Mouse (Mus musculus): Measurements from ENCODE around the gene Naa15. TPM values are rescaled to one million over a fixed set of nuclear protein-coding genes. Genes with fewer than 3 reads are reported as not detected.

The Naa15 gene
- polyA plus RNA-seq, 1 experiment from 2014 or later, result 49.1 TPM

- no peaks in the 10 kb centered on the region for H3K9me3 ChIP-seq (replicated peaks)
- no peak for ATAC-seq (ENCODE audit: insufficient number of reproducible peaks, low FRiP score)
- H3K27ac ChIP-seq (ENCODE audit: poor library complexity, severe bottlenecking), result no peak overlapping the region
- peaks cover 20% of the 10 kb centered on the region for H3K4me1 ChIP-seq (replicated peaks)
- H3K36me3 ChIP-seq, result peaks cover 23% of the 10 kb centered on the region
- H3K4me2 ChIP-seq, result no peak overlapping the region
- 83% methylated on average over 7 of the region's 7 CpGs for WGBS
- no peak overlapping the region for H3K4me3 ChIP-seq
- no peak overlapping the region for H3K9ac ChIP-seq
- no peaks in the 10 kb centered on the region for H3K27me3 ChIP-seq (replicated peaks)
These were observed 75.3 kb downstream of the Naa15 start for GRCm38 (mm10) chr3:51490088-51490753.

DNA sequence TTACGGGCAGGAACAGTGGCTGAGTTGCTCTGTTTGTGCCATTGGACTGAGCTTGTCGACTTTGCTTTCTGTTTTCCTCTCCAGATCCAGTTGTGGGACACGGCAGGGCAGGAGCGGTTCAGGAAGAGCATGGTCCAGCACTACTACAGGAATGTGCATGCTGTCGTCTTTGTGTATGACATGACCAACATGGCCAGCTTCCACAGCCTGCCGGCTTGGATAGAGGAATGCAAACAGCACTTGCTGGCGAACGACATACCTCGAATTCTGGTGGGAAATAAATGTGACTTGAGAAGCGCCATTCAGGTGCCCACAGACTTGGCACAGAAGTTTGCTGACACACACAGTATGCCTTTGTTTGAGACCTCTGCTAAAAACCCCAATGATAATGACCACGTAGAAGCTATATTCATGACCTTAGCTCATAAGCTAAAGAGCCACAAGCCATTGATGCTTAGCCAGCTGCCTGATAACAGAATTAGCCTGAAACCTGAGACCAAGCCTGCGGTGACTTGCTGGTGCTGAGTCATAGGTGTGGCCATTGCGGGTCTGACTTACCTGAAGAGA lies 78.4 kb downstream of the Naa15 start:
- Histone ChIP-seq H3K9ac (no peak overlapping the region), H3K27ac (ENCODE audit: poor library complexity, severe bottlenecking) (no peak overlapping the region), H3K9me3 (replicated peaks) (no peaks in the 10 kb centered on the region), H3K27me3 (replicated peaks) (no peaks in the 10 kb centered on the region), H3K4me3 (no peak overlapping the region), H3K4me1 (replicated peaks) (peaks cover 13% of the 10 kb centered on the region), H3K36me3 (peaks cover 27% of the 10 kb centered on the region), H3K4me2 (no peak overlapping the region)
- no peak for ATAC-seq (ENCODE audit: insufficient number of reproducible peaks, low FRiP score)
- WGBS, result 63% methylated on average over 13 of the region's 13 CpGs

DNA sequence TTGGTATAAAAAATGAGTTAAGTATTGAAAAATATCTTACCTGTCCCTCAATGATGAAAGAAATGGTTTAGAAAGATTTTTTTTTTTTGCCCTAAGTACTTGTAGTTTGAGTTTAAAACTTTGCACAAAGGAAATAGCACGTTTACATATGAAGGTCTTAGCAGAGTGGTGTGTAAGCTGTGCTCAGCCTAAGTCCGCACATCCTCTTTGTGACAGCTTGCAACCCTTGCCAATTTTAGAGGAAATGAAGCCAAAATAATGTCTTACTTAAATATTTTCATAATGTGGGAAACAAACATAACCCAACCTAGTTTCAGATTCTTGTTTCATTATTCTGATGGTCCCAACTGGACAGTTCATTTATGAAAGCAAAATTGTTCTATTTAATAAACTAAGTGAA lies 79.5 kb downstream of the Naa15 start:
- Histone ChIP-seq H3K4me1 (replicated peaks) (peaks cover 13% of the 10 kb centered on the region), H3K4me2 (no peak overlapping the region), H3K27ac (ENCODE audit: poor library complexity, severe bottlenecking) (no peak overlapping the region)

GRCm38 (mm10) chr3:51495646-51496045 lies 80.7 kb downstream of the Naa15 start:
- Histone ChIP-seq H3K36me3 (peaks cover 27% of the 10 kb centered on the region), H3K27ac (ENCODE audit: poor library complexity, severe bottlenecking) (no peak overlapping the region), H3K9me3 (replicated peaks) (no peaks in the 10 kb centered on the region), H3K4me3 (no peak overlapping the region), H3K27me3 (replicated peaks) (no peaks in the 10 kb centered on the region), H3K4me1 (replicated peaks) (peaks cover 13% of the 10 kb centered on the region), H3K9ac (no peak overlapping the region), H3K4me2 (no peak overlapping the region)
- 90% methylated on average over 9 of the region's 9 CpGs for WGBS
- ATAC-seq (ENCODE audit: insufficient number of reproducible peaks, low FRiP score), result no peak

More for the DNA sequence above, 79.5 kb downstream of the Naa15 start:
- 91% methylated on average over 2 of the region's 2 CpGs for WGBS
- Histone ChIP-seq H3K9me3 (replicated peaks) (no peaks in the 10 kb centered on the region), H3K36me3 (peaks cover 27% of the 10 kb centered on the region), H3K27me3 (replicated peaks) (no peaks in the 10 kb centered on the region), H3K9ac (no peak overlapping the region), H3K4me3 (no peak overlapping the region)
- no peak for ATAC-seq (ENCODE audit: insufficient number of reproducible peaks, low FRiP score)

DNA sequence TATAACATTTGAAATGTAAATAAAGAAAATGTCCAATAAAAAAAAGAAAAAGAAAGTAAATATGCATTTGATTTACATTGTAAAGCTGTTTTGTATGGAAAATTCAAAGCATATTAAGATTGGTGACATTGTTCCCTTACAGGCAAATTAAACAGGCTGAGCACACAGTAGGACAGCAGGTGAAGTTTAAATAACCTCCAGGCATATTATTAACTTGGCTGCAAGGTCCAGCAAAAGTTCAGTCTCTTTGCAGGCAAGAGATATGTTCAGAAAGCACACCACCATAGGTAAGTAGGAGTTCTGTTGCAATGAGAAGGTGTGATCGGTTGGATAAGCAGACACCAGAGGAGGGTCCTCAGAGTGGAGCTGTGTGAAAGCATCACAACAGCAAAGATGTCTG lies 83.0 kb downstream of the Naa15 start:
- H3K36me3 ChIP-seq, result peaks cover 24% of the 10 kb centered on the region
- 89% methylated on average over 1 of the region's 1 CpGs for WGBS
- no peak for ATAC-seq (ENCODE audit: insufficient number of reproducible peaks, low FRiP score)

DNA sequence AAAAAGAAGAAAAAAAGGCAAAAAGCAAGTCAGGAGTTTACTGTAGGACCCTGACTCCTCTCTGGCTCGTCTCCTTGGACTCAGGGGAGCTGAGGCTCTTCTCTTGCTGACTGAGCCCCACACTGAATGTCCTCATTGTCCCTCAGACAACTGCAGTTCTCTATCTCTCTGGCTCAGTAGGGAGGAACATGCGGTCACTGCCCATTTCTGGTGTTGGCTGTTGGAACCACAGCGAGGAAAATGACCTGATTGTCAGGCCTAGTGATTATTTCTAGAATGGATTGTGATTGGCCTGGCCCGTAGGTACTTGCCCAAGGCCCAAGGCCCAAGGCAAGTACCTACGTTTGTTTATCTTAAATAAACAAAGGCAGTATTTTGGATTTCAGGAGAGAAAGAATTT lies 83.7 kb downstream of the Naa15 start:
- H3K27me3 ChIP-seq (replicated peaks), result no peaks in the 10 kb centered on the region
- no peak overlapping the region for H3K27ac ChIP-seq (ENCODE audit: poor library complexity, severe bottlenecking)
- H3K4me1 ChIP-seq (replicated peaks), result peaks cover 4% of the 10 kb centered on the region
- no peak overlapping the region for H3K4me2 ChIP-seq
- peaks cover 17% of the 10 kb centered on the region for H3K36me3 ChIP-seq
- no peak overlapping the region for H3K9ac ChIP-seq
- 54% methylated on average over 5 of the region's 5 CpGs for WGBS
- H3K4me3 ChIP-seq, result no peak overlapping the region
- H3K9me3 ChIP-seq (replicated peaks), result no peaks in the 10 kb centered on the region
- no peak for ATAC-seq (ENCODE audit: insufficient number of reproducible peaks, low FRiP score)

More for the DNA sequence above, 83.0 kb downstream of the Naa15 start:
- Histone ChIP-seq H3K27ac (ENCODE audit: poor library complexity, severe bottlenecking) (no peak overlapping the region), H3K4me3 (no peak overlapping the region), H3K4me2 (no peak overlapping the region), H3K27me3 (replicated peaks) (no peaks in the 10 kb centered on the region), H3K9ac (no peak overlapping the region), H3K4me1 (replicated peaks) (peaks cover 11% of the 10 kb centered on the region), H3K9me3 (replicated peaks) (no peaks in the 10 kb centered on the region)

DNA sequence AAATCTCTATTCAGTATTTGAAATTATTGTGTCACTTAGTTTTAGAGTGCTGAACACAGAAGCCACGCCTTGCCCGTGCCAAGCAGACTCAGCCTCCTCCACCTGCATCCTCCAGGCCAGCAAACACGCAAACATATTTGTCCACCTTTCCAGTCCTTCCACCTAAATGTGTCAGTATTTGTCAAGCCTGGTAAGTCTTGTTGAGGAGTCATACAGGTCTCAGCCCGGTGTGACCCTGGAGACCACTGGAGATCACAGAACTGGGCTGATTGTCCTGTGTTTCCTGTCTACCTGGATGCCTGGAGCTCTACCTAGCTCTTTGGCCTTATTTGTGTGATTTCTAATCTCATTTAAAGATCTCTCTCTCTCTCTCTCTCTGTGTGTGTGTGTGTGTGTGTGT lies 84.9 kb downstream of the Naa15 start:
- H3K4me2 ChIP-seq, result no peak overlapping the region
- no peak overlapping the region for H3K27ac ChIP-seq (ENCODE audit: poor library complexity, severe bottlenecking)
- 85% methylated on average over 4 of the region's 4 CpGs for WGBS
- peaks cover 10% of the 10 kb centered on the region for H3K36me3 ChIP-seq
- H3K9ac ChIP-seq, result no peak overlapping the region
- H3K4me1 ChIP-seq (replicated peaks), result no peaks in the 10 kb centered on the region
- no peaks in the 10 kb centered on the region for H3K27me3 ChIP-seq (replicated peaks)
- H3K9me3 ChIP-seq (replicated peaks), result no peaks in the 10 kb centered on the region
- no peak overlapping the region for H3K4me3 ChIP-seq
- no peak for ATAC-seq (ENCODE audit: insufficient number of reproducible peaks, low FRiP score)

DNA sequence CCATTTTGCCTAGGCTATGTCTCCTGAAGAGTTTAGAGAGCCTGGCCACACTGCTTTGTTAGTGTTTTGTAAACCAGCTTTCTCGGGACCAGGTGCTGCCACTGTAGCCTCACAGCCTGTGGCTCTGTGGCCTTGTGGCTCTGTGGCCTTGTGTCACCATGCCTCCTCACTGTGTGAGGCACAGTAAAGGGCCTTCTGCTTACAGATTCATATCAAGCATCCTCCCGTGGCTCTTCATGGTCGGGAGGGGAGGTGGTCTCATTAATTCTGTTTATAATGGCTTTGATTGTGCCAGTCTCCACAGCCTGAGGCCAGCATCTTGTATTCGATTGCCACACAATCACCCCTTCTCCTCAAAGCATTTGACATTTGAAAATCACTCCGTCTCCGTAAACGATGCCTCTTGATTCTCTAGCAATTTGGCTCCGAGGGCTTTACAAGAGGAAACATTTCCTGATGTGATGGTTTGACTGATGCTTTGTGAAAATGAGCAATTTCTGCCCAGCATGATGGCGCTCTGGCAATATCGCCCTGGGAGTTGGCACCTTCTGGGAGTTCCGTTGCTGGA lies 89.5 kb downstream of the Naa15 start:
- H3K27me3 ChIP-seq (replicated peaks), result no peaks in the 10 kb centered on the region

GRCm38 (mm10) chr3:51505465-51505864 lies 90.5 kb downstream of the Naa15 start:
- Histone ChIP-seq H3K27ac (ENCODE audit: poor library complexity, severe bottlenecking) (no peak overlapping the region), H3K9me3 (replicated peaks) (no peaks in the 10 kb centered on the region), H3K36me3 (no peaks in the 10 kb centered on the region), H3K27me3 (replicated peaks) (no peaks in the 10 kb centered on the region), H3K4me2 (no peak overlapping the region), H3K9ac (no peak overlapping the region), H3K4me1 (replicated peaks) (0 out of 2 replicates have a peak, but pooled peaks cover 4% of the 10 kb centered on the region), H3K4me3 (no peak overlapping the region)
- WGBS, result 70% methylated on average over 19 of the region's 19 CpGs
- no peak for ATAC-seq (ENCODE audit: insufficient number of reproducible peaks, low FRiP score)

More for the DNA sequence above, 89.5 kb downstream of the Naa15 start:
- no peak overlapping the region for H3K27ac ChIP-seq (ENCODE audit: poor library complexity, severe bottlenecking)
- WGBS, result 79% methylated on average over 11 of the region's 11 CpGs
- H3K9ac ChIP-seq, result no peak overlapping the region
- ATAC-seq (ENCODE audit: insufficient number of reproducible peaks, low FRiP score), result no peak
- H3K9me3 ChIP-seq (replicated peaks), result no peaks in the 10 kb centered on the region
- H3K4me3 ChIP-seq, result no peak overlapping the region
- 0 out of 2 replicates have a peak, but pooled peaks cover 4% of the 10 kb centered on the region for H3K4me1 ChIP-seq (replicated peaks)
- no peaks in the 10 kb centered on the region for H3K36me3 ChIP-seq
- H3K4me2 ChIP-seq, result no peak overlapping the region

- WGBS, result 25% methylated on average over 8 of the region's 8 CpGs
- no peak overlapping the region for H3K4me3 ChIP-seq
- H3K9me3 ChIP-seq (replicated peaks), result no peaks in the 10 kb centered on the region
- H3K27ac ChIP-seq (ENCODE audit: poor library complexity, severe bottlenecking), result no peak overlapping the region
- no peak overlapping the region for H3K9ac ChIP-seq
- H3K4me1 ChIP-seq (replicated peaks), result no peaks in the 10 kb centered on the region
- H3K27me3 ChIP-seq (replicated peaks), result no peaks in the 10 kb centered on the region
- H3K36me3 ChIP-seq, result peaks cover 3% of the 10 kb centered on the region; the same call in 1 of the 2 replicates
- peak overlapping the region; percentile 42 for H3K4me2 ChIP-seq
- ATAC-seq (ENCODE audit: insufficient number of reproducible peaks, low FRiP score), result 0 out of 2 replicates have a peak, but pooled peaks have one; percentile 39
These were observed 96.0 kb downstream of the Naa15 start for GRCm38 (mm10) chr3:51510903-51511302.

DNA sequence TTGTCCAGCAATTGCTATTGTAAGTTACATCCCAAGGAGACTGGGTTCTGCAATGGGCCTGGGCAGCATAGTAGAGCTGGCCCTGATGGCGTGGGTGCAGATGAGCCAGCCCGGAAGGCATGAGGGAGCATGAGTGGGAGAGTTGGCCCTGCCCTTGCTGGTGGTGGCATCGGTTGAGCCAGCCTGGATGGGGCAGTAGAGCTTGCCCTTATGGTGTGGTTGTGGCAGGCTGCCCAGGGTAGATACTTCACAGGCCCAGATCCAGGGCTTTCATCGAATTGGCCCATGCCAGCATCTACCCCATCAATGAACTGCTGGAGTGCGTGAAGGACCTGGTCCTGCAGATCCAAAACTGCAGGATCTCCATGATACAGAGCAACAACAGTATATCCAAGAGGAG lies 97.0 kb downstream of the Naa15 start:
- no peak for ATAC-seq (ENCODE audit: insufficient number of reproducible peaks, low FRiP score)
- H3K27ac ChIP-seq (ENCODE audit: poor library complexity, severe bottlenecking), result no peak overlapping the region

More for the DNA sequence above, 97.0 kb downstream of the Naa15 start:
- H3K9me3 ChIP-seq (replicated peaks), result no peaks in the 10 kb centered on the region
- no peak overlapping the region for H3K4me3 ChIP-seq
- 89% methylated on average over 5 of the region's 5 CpGs for WGBS
- no peaks in the 10 kb centered on the region for H3K27me3 ChIP-seq (replicated peaks)
- H3K9ac ChIP-seq, result no peak overlapping the region
- no peak overlapping the region for H3K4me2 ChIP-seq
- H3K36me3 ChIP-seq, result peaks cover 3% of the 10 kb centered on the region; the same call in 1 of the 2 replicates
- no peaks in the 10 kb centered on the region for H3K4me1 ChIP-seq (replicated peaks)

Data from heart, embryonic 12.5 days (tissue).